Mouse (Mus musculus): Measurements from ENCODE around the gene Itprid2.

Itprid2 gene

DNA sequence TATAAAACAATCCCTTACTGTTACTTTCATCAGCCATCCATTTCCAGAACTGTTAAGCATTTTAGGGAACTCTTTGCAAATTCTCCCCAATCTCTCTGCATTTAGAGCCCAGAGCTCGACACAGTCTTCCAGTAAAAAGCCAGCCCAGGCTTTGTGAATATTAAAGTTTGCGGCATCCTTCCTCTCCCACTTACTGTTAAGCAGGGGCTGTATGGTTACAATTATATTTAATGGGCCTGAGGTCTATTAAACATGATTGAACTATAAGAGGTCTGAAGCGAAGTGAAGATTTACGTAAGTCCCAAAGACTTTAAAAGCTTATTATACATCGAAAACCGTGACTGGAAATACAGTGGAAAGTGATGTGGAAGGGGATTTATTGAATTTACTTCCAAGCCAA lies 79.6 kb downstream of the Itprid2 start:
- no peak for DNase-seq

DNA sequence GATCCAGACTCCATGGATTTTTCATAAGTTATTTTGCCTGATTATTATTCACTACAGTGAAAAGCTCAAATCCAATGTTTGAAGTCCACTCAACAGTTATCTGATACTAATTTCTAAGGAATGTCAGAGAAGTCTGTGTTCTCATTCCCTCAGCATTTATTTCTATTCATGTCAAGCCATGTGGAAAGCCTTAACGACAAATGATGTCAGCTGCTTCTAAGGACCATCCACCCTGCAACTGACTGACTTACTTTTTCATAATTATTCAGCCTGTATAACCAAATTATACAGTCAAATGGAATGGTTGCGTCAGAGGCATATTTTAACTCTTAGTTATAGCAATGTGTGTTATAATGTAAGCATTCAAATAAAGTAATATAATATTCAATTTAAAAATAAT lies 80.8 kb downstream of the Itprid2 start:
- no peak for DNase-seq

DNA sequence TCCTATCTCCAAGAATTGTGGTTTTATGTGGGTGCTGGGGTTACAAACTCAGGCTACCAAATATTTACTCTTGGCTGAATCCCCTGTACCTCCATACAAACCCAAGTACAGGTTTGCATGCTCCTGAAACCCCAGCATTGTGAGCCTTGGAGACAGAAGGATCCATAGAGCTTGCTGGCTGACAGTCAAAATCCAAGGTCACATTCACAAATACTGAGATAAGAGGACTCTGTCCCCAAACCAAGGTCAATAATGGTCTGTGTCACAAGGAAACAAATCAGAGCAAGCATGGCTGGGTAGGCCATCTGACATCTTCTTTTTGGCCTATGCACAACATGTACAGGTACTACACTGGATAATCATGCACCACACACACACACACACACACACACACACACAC lies 82.7 kb downstream of the Itprid2 start:
- DNase-seq: no peak

DNA sequence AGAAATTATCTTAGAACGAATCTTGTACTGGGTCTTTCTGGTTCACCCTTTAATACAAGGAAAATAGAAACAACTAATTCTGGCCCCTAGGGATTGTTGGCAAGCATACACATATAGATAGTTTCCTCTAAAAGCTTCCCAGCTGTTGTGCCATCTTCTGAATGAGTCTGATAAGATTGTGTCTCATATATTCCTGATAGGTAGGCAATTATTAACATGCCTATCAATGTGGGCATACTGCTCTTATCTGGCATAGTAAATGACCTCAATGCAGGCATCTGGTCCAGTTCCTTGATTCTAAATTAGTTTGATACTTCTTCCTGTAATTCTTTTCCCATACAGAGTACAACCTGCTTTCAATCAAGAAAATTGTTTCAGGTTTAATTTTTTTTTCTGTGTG lies 87.3 kb downstream of the Itprid2 start:
- DNase-seq: no peak

All from liver (tissue).